Mouse (Mus musculus) spleen, adult 2 months (tissue): Measurements from ENCODE around the gene Tmem171.

Experiments used
- CTCF ChIP-seq: fragments of 200-500 bp; IDR thresholded peaks from 2 replicates; pipeline ENCODE4 v1.5.1; 2011; ENCODE audit warnings: mild to moderate bottlenecking, inconsistent platforms; ENCODE audit not compliant: insufficient read depth, insufficient read length, insufficient replicate concordance; ENCODE audit errors: extremely low read depth
- POLR2A ChIP-seq: fragments of 200-500 bp; IDR thresholded peaks from 2 replicates; pipeline ENCODE4 v1.6.1; 2011; ENCODE audit warnings: low read depth, low read length, inconsistent platforms

- no peak for TF ChIP-seq CTCF
- no peak for TF ChIP-seq POLR2A
Observed at GRCm38 (mm10) chr13:98716176-98716575, 21.5 kb upstream of the Tmem171 start.
